Mouse (Mus musculus) gastrocnemius, postnatal 25 days (tissue): ENCODE data around the gene Acp2. TPM values are rescaled to one million over a fixed set of nuclear protein-coding genes. Genes with fewer than 3 reads are reported as not detected.
A peak's percentile ranks its signal among the peaks of the same experiment; 100 is the strongest.
"Not testable (repeated sequence)": the region's sequence is repeated elsewhere in the genome, so short reads cannot be mapped to it uniquely, and the experiment has no call there.

ENCODE experiments used
- DNase-seq: peaks from one replicate; pipeline ENCODE4 v3.0.0; 2022
- total RNA-seq, 2 experiments: library from RNA; stranded (reverse); gene quantifications; 1 replicate in 1 of 2; 2 replicates in 1 of 2; pipeline ENCODE4 v1.2.3; 2021

Gene Acp2
- total RNA-seq, 2 experiments from 2014 or later = 11.7 to 12.6 TPM

DNA sequence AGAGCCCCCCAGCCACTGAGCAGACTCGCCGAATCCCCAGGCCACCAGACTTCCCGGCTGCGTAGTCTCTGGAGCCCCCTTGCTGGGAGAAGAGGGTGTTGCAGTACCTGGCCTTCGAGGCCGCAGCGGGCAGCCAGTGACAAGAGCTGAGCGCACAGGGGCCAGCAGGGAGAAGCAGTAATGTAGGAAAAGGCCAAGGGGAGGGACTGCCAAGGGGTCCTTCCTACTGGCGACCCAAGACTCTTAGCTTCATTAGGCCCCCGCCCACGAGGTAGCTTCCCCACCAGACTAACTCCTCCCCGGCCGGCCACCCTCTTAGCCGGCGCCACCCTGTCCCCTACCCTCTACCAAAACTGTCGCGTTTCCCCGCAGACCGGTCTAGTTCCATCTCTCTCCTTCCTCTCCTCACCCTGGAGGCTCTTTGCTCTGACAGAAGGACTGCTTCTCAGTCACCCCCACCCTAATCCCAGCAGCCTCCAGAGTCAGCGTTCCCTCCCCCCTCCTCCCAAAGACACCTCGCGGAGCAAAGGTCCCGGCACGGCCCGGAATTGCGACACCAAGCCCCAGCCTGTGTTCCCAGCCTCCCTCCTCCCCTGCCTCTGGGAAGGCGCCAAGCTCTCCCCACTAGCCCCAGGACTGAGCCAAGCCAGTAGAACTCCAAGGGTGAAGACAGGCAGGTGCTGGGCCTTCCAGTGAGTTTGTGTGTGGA, 7.9 kb upstream of the Acp2 start:
- DNase-seq = peak; percentile 89

DNA sequence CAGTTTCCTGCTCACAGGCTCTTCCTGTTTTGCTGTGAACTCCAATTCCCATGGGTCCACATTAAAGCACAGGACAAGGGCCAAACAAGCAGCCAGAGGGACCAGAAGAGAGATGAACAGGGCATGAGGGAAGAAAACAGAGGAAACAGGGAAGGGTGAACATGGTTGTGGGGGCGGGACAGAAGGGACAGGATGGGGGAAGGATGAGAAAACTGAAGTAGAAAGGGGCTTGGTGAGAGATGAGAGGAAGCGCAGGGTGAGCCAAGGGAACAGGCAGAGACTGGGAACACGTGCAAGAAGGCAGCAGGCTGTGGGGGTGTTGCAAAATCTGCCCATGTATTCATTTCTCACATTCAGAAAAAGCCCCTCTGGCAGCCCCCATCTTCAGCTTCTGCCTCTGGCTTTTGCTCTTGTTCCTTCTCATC, 6.1 kb upstream of the Acp2 start:
- peak; percentile 34 for DNase-seq

GRCm38 (mm10) chr2:91198888-91199287, 3.8 kb upstream of the Acp2 start:
- DNase-seq = no peak

DNA sequence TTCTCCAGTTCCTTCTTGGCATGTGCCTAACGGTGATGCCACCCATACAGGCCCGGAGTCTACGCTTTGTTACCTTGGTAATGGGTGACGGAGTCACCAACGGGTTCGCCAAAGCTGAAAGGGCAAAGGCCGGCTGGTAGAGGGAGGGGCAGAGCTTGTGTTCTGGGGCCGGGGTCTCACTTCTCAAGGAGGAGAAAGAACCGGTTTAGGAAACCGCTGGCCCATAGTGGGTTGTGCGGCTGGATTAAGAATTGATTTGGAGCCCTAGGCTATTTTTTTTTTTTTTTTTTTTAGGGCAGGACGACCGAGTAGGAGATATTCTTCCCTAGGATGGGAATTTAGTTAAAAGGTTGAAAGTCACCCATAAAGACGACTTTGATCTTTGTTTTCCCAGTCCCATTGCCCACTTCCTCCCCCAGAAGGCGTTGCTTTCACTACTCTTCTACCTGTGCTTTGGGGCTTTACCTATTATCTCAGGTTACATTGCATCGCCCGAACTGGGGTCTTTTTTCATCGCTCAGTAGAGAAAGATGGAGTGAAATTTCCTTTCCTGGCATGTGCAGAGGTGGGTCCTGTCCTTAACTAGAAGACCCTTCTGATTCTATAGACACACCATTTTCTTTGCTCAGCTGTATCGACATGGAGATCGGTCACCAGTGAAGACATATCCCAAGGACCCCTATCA, 429 bp downstream of the Acp2 start:
- DNase-seq = no peak

- DNase-seq = no peak
Observed at GRCm38 (mm10) chr2:91206254-91206775, 3.6 kb downstream of the Acp2 start.

DNA sequence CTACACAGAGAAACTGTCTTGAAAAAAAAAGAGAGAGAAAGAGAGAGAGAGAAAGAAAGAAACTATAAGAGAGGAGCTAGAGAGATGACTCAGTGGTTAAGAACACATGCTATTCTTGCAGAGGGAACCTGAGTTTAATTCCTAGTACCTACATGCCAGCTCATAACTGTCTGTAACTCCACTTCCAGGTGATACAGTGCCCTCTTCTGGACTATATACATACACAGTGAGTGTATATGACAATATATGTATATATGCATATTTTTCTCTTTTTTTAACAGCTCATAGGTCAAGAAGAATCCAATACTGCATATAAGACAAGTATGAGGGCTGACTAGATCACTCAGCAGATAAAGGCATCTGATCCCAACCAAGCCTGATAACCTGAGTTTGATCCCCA, 10.6 kb downstream of the Acp2 start:
- DNase-seq = no peak

DNA sequence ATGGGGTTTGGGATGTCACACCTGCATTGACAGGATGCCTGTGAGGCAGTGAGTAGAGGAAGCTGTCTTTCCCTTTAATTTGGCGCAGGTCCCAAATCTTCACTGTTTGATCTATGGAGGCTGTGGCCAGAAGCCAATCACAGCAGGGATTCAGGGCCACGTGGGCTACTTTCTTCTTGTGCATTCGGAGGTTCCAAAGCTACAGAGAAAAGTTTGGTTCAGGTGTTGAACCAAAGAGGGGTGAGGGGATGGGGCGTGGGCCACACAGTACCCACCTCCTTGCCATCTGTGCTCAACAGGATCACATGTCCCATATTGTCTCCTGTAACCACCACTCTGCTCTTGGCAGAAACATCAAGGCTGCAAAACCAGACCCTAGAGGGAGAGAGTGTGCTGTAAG, 14.3 kb downstream of the Acp2 start:
- DNase-seq = no peak

- DNase-seq = no peak
Observed at GRCm38 (mm10) chr2:91220501-91220900, 17.8 kb downstream of the Acp2 start.

DNA sequence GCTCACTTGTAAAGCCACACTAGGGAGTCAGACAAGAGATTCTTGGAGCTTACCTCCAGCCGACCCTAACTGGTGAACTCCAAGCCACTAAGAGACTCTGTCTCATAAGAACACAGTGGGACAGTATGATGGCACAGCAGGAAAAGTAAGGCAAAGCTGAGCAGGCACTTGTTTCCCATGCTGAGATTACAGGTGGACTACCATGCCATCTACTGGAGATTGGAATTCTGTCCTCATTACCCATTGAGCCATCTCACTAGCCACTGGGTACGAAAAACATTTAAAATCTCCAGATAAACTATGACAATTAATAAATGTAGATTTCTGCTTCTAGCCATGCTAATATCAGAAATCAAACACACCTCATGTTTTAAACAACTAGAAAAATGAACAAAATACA, 20.9 kb downstream of the Acp2 start:
- no peak for DNase-seq

GRCm38 (mm10) chr2:91229735-91230134, 27.1 kb downstream of the Acp2 start:
- DNase-seq = no peak

DNA sequence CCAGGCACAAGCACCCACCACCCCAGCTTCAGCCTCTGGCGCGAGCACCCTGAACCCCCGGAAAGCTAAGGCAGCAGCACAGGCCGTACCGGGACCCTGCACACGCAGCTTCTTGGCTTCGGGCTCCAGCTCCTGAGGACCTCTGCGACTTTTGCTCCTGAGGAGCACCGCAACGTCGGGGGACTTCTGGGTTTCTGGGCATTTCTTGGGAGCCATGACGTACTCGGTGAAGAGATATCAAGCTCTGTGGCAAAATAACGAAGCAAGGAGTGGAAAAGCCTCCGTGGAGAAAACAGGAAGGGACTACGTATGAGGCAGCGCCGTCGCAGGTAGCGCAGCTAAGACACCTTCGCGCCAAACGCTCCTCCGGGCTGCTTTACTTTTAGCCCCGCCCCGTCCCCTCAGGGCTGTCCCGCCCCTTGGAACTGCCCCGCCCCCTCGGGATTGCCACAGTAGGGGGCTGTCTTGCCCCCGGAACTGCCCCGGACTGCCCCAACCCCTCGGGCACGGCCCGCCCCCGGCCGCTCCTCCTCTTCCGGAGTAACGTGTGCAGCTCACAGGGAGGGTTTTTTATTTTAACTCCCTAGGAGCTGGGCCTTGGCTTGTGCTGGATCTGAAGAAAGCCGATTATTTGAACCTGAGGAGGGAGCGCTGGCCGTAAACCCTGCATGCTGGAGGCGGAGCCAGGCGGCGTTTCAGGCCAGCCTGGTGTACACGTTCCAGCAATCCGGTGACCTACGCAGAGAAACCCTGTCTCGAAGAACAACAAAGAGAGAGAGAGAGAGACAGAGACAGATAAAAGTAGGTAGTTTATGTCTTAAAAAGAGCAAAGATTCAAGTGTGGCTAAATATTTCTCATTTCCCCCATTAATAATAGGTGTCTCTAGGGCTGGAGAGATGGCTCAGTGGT, 34.2 kb downstream of the Acp2 start, which contains the start of gene Ddb2:
Gene Ddb2, minus strand, starts transcription at position 382 of the 910 bp plus-strand sequence.
- DNase-seq = peak; percentile 97

- DNase-seq = not testable (repeated sequence)
Observed at GRCm38 (mm10) chr2:91237511-91238080, 34.9 kb downstream of the Acp2 start.

DNA sequence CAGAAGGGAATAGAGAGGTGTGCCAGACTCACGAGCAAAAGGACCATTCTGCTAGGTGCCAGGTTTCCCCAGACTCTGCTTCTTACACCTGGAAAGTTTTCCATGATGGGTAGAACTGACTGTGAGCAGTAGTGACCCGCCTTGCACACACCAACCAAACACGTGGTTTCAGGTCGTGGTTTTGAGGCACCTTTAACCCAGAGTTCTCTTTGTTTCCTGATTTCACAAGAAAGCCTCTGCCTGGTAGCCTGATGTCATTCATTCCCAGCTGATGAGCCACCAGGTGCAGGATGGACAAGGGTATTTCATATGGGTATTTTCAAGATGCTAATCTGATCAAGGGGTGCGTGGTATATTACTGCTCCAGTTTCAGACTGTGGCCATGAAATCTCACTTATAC, 39.9 kb downstream of the Acp2 start:
- no peak for DNase-seq

DNA sequence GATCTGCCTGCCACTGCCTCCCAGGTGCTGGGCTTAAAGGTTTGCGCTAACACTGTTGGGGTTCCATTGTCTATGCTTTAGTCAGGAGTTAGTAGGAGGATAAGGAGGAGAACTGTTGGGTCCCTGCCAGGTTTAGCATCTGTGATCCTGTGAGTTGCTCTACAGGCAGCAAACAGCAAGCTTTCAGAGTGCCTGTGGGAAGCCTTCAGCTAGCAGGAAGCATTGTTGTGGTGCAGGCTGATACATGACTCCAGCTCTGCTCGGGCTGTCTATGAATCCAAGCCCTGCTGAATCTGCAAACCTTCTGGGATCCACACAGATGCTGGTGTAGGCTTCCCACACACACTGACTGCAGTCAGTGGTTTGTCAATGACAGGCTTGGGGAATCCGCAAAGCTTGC, 40.7 kb downstream of the Acp2 start:
- DNase-seq = no peak

GRCm38 (mm10) chr2:91244557-91245228, 42.0 kb downstream of the Acp2 start:
- DNase-seq = no peak

DNA sequence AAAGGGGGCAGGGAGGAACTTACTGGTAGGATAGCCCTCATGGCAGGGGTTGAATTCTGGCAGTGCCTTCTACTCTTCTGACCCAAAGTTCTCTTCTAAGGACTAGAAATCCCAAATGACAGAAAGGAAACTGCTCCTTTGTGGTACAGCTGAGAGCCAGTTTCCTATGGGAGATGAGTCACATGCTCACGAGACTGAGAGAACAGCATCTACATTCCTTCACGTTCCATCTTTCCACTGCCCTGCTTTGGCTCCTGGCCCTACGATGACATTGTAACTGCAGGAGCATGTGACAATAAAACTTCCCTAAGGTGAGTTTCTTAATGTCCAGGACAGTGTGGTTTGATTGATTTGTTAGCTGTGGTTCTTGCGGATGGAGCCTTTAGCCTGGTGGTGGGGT, 45.7 kb downstream of the Acp2 start:
- no peak for DNase-seq

DNA sequence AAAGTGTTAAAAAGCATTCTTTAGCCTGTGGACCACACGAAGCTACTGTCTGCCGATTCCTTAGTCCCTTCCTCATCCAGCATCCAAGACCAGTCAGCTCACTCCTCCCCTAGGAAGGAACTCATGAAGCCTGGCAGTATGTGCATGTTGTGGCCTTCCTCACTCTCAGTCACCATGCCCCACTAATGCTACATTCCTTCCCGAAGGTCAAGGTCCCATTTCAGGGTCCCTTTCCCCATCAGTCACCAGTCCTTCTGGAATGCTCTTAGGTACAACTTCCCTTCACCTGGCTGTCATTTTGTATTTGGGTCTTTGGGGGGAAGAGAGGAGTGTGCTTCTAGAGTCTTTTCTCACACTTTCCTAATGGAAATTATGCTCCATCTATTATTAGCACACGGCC, 49.3 kb downstream of the Acp2 start:
- no peak for DNase-seq

DNA sequence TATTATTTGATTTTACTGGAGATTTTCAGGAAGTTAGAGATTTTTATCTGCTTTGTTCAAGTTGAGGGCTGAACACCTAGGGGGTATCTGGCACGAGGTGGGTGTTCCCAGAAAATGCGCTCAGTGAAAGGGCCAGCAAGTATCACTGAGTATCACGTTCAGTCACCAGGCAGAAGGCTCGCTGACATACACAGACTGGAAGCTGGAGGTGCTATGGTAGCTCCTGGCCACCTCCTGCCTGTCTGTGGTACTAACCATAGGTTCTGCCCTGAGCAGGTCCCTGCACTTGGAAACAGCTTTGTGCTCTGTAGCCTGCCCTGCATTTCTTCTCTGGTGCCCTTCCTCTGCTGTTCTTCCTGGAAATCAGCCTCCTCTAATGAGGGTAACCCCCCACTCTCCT, 49.8 kb downstream of the Acp2 start:
- DNase-seq = no peak

- DNase-seq = no peak
Observed at GRCm38 (mm10) chr2:91254725-91255380, 52.2 kb downstream of the Acp2 start.

- DNase-seq = peak; percentile 63
Observed at GRCm38 (mm10) chr2:91255661-91256150, 53.0 kb downstream of the Acp2 start, which contains the start of gene Pacsin3. Gene Pacsin3 (plus strand): TSS chr2:91255954.
